Mouse (Mus musculus): ENCODE data around the gene Msx3.

DNA sequence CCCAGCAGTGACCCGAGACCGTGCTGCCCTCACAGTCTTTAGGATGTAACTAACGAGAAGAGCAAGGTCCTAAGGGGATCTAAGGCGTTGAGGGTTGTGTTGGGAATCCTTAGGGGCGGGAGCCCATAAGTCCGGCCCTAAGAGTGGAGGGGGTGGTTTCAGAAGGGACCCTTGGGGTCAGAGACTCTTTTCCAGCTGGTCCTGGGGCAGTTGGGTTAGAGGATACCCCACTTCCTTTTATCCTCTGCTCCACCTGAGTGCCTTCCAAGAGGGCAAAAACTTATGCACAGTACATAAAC, 12.9 kb upstream of the Msx3 start:
- TF ChIP-seq CTCF (IDR thresholded peaks at IDR 0.05; ENCODE audit: borderline replicate concordance, insufficient read depth, low read depth, low read length) (no peak), POLR2A (IDR thresholded peaks at IDR 0.05; ENCODE audit: borderline replicate concordance, insufficient read depth, low read length) (no peak)
